Mouse (Mus musculus) forebrain, embryonic 12.5 days (tissue): Measurements from ENCODE around the gene Prdm16. TPM values are rescaled to one million over a fixed set of nuclear protein-coding genes. Genes with fewer than 3 reads are reported as not detected.

Source experiments
- ATAC-seq: fragments of 200-750 bp; cut with Nextera tagmentation; 2 replicates; pipeline ENCODE4 v1.8.0; 2017; ENCODE audit warnings: moderate TSS enrichment; ENCODE audit not compliant: low FRiP score
- H3K27ac ChIP-seq: fragments of 300-500 bp; sonication (generic); 2 replicates; pipeline ENCODE4 v1.5.1; 2016; ENCODE audit warnings: mild to moderate bottlenecking
- H3K27me3 ChIP-seq: fragments of 300-500 bp; sonication (generic); 2 replicates; pipeline ENCODE4 v1.6.1; 2016; ENCODE audit warnings: mild to moderate bottlenecking
- H3K36me3 ChIP-seq: fragments of 300-500 bp; sonication (generic); replicated peaks from 2 replicates; pipeline ENCODE4 v1.6.1; 2016; ENCODE audit warnings: mild to moderate bottlenecking
- H3K4me1 ChIP-seq: fragments of 300-500 bp; sonication (generic); 2 replicates; pipeline ENCODE4 v1.6.1; 2016
- H3K4me2 ChIP-seq: fragments of 300-500 bp; sonication (generic); 2 replicates; pipeline ENCODE4 v1.6.1; 2016; ENCODE audit warnings: mild to moderate bottlenecking, moderate library complexity
- H3K4me3 ChIP-seq: fragments of 300-500 bp; sonication (generic); replicated peaks from 2 replicates; pipeline ENCODE4 v1.5.1; 2016; ENCODE audit warnings: mild to moderate bottlenecking
- H3K9ac ChIP-seq: fragments of 300-500 bp; sonication (generic); 2 replicates; pipeline ENCODE4 v1.6.1; 2016; ENCODE audit warnings: mild to moderate bottlenecking
- H3K9me3 ChIP-seq: fragments of 300-500 bp; sonication (generic); 2 replicates; pipeline ENCODE4 v1.6.1; 2016
- WGBS: fragments of 180-500 bp; shearing (Covaris S2); methylation state at CpG from one replicate; pipeline ENCODE4 v1.1.7; 2016; 5-methylcytosine and 5-hydroxymethylcytosine counted together
- polyA plus RNA-seq: library from polyadenylated mRNA; unstranded; fragments of >200 nt; fragmentation: Nextera tagmentation; extraction: Ambion mirVana; gene quantifications from 2 replicates; pipeline ENCODE4 v1.2.1, GENCODE M21; 2016

The Prdm16 gene
- polyA plus RNA-seq, 1 experiment from 2014 or later, result 40.5 TPM

- H3K27ac ChIP-seq, result peak overlapping the region; percentile 96
- H3K9ac ChIP-seq, result peak overlapping the region; percentile 94
- no peak for ATAC-seq
- H3K27me3 ChIP-seq, result peaks cover 92% of the 10 kb centered on the region
- H3K4me1 ChIP-seq, result peaks cover 89% of the 10 kb centered on the region
- H3K4me3 ChIP-seq, result peak overlapping the region; percentile 79
- peak overlapping the region; percentile 90 for H3K4me2 ChIP-seq
- H3K9me3 ChIP-seq, result no peaks in the 10 kb centered on the region
- H3K36me3 ChIP-seq, result no peaks in the 10 kb centered on the region
- WGBS, result under 1% methylated on average over 40 of the region's 73 CpGs
Measured at GRCm38 (mm10) chr4:154637468-154638319, 1.0 kb upstream of the Prdm16 start.

GRCm38 (mm10) chr4:154636053-154636433 is 630 bp downstream of the Prdm16 start:
- 0% methylated on average over 23 of the region's 30 CpGs for WGBS
- peaks cover 93% of the 10 kb centered on the region for H3K4me1 ChIP-seq

GRCm38 (mm10) chr4:154635241-154636052 is 1.2 kb downstream of the Prdm16 start:
- H3K4me1 ChIP-seq, result peaks cover 90% of the 10 kb centered on the region
- peak overlapping the region; percentile 90 for H3K4me2 ChIP-seq
- no peaks in the 10 kb centered on the region for H3K36me3 ChIP-seq
- H3K9me3 ChIP-seq, result no peaks in the 10 kb centered on the region
- H3K27me3 ChIP-seq, result peaks cover 84% of the 10 kb centered on the region
- WGBS, result under 1% methylated on average over 94 of the region's 94 CpGs
- peak overlapping the region; percentile 79 for H3K4me3 ChIP-seq
- ATAC-seq, result peak; percentile 30
- peak overlapping the region; percentile 96 for H3K27ac ChIP-seq
- peak overlapping the region; percentile 94 for H3K9ac ChIP-seq

More at GRCm38 (mm10) chr4:154636053-154636433, 630 bp downstream of the Prdm16 start:
- H3K9me3 ChIP-seq, result no peaks in the 10 kb centered on the region
- H3K9ac ChIP-seq, result peak overlapping the region; percentile 94
- ATAC-seq, result peak; percentile 70
- peak overlapping the region; percentile 79 for H3K4me3 ChIP-seq
- H3K27me3 ChIP-seq, result peaks cover 88% of the 10 kb centered on the region
- peak overlapping the region; percentile 96 for H3K27ac ChIP-seq
- no peaks in the 10 kb centered on the region for H3K36me3 ChIP-seq
- peak overlapping the region; percentile 90 for H3K4me2 ChIP-seq

GRCm38 (mm10) chr4:154634470-154635240 is 2.0 kb downstream of the Prdm16 start:
- no peak for ATAC-seq
- no peaks in the 10 kb centered on the region for H3K36me3 ChIP-seq
- H3K27me3 ChIP-seq, result peaks cover 82% of the 10 kb centered on the region
- no peaks in the 10 kb centered on the region for H3K9me3 ChIP-seq
- H3K4me3 ChIP-seq, result peak overlapping the region; percentile 79
- H3K4me2 ChIP-seq, result peak overlapping the region; percentile 90
- WGBS, result 4% methylated on average over 44 of the region's 44 CpGs
- H3K9ac ChIP-seq, result peak overlapping the region; percentile 94
- H3K27ac ChIP-seq, result peak overlapping the region; percentile 96
- peaks cover 89% of the 10 kb centered on the region for H3K4me1 ChIP-seq

- no peak for ATAC-seq
- H3K27me3 ChIP-seq, result peaks cover 82% of the 10 kb centered on the region
- H3K36me3 ChIP-seq, result no peaks in the 10 kb centered on the region
- peak overlapping the region; percentile 90 for H3K4me2 ChIP-seq
- H3K9ac ChIP-seq, result peak overlapping the region; percentile 94
- H3K4me3 ChIP-seq, result peak overlapping the region; percentile 79
- H3K4me1 ChIP-seq, result peaks cover 89% of the 10 kb centered on the region
- 0 out of 2 replicates have a peak overlapping the region, but pooled peaks have one; percentile 32 for H3K27ac ChIP-seq
- no peaks in the 10 kb centered on the region for H3K9me3 ChIP-seq
- 25% methylated on average over 3 of the region's 3 CpGs for WGBS
Measured at GRCm38 (mm10) chr4:154634001-154634400, 2.7 kb downstream of the Prdm16 start.

- H3K4me1 ChIP-seq, result peaks cover 90% of the 10 kb centered on the region
- no peaks in the 10 kb centered on the region for H3K9me3 ChIP-seq
- peak overlapping the region; percentile 79 for H3K4me3 ChIP-seq
- peaks cover 79% of the 10 kb centered on the region for H3K27me3 ChIP-seq
- 23% methylated on average over 14 of the region's 14 CpGs for WGBS
- H3K27ac ChIP-seq, result peak overlapping the region; percentile 32
- no peak for ATAC-seq
- peak overlapping the region; percentile 94 for H3K9ac ChIP-seq
- no peaks in the 10 kb centered on the region for H3K36me3 ChIP-seq
- peak overlapping the region; percentile 90 for H3K4me2 ChIP-seq
Measured at GRCm38 (mm10) chr4:154632800-154633764, 3.6 kb downstream of the Prdm16 start.

GRCm38 (mm10) chr4:154630763-154631162 is 5.9 kb downstream of the Prdm16 start:
- peaks cover 67% of the 10 kb centered on the region for H3K27me3 ChIP-seq
- no peak overlapping the region for H3K4me3 ChIP-seq
- peaks cover 93% of the 10 kb centered on the region for H3K4me1 ChIP-seq
- 43% methylated on average over 3 of the region's 3 CpGs for WGBS
- no peak overlapping the region for H3K27ac ChIP-seq
- H3K9me3 ChIP-seq, result no peaks in the 10 kb centered on the region
- no peak for ATAC-seq
- no peaks in the 10 kb centered on the region for H3K36me3 ChIP-seq
- peak overlapping the region; percentile 28 for H3K4me2 ChIP-seq
- H3K9ac ChIP-seq, result no peak overlapping the region

- Histone ChIP-seq H3K9me3 (no peaks in the 10 kb centered on the region), H3K27me3 (peaks cover 59% of the 10 kb centered on the region), H3K36me3 (no peaks in the 10 kb centered on the region), H3K27ac (0 out of 2 replicates have a peak overlapping the region, but pooled peaks have one; percentile 26), H3K4me2 (no peak overlapping the region), H3K4me1 (peaks cover 84% of the 10 kb centered on the region), H3K9ac (no peak overlapping the region), H3K4me3 (no peak overlapping the region)
- 75% methylated on average over 5 of the region's 5 CpGs for WGBS
- ATAC-seq, result no peak
Measured at GRCm38 (mm10) chr4:154627419-154628142, 9.1 kb downstream of the Prdm16 start.

- 87% methylated on average over 2 of the region's 2 CpGs for WGBS
Measured at GRCm38 (mm10) chr4:154626282-154626681, 10.4 kb downstream of the Prdm16 start.

GRCm38 (mm10) chr4:154625710-154626109 is 11.0 kb downstream of the Prdm16 start:
- Histone ChIP-seq H3K27me3 (peaks cover 57% of the 10 kb centered on the region), H3K9me3 (no peaks in the 10 kb centered on the region), H3K4me2 (no peak overlapping the region), H3K4me3 (no peak overlapping the region), H3K9ac (no peak overlapping the region), H3K36me3 (no peaks in the 10 kb centered on the region), H3K4me1 (peaks cover 80% of the 10 kb centered on the region), H3K27ac (0 out of 2 replicates have a peak overlapping the region, but pooled peaks have one; percentile 31)
- 43% methylated on average over 14 of the region's 14 CpGs for WGBS
- no peak for ATAC-seq

More at GRCm38 (mm10) chr4:154626282-154626681, 10.4 kb downstream of the Prdm16 start:
- Histone ChIP-seq H3K27ac (0 out of 2 replicates have a peak overlapping the region, but pooled peaks have one; percentile 11), H3K4me2 (no peak overlapping the region), H3K36me3 (no peaks in the 10 kb centered on the region), H3K9ac (no peak overlapping the region), H3K9me3 (no peaks in the 10 kb centered on the region), H3K4me1 (peaks cover 84% of the 10 kb centered on the region), H3K27me3 (peaks cover 56% of the 10 kb centered on the region), H3K4me3 (no peak overlapping the region)
- ATAC-seq, result no peak
